Mouse (Mus musculus): ENCODE measurements around the gene Zfp704. TPM values are rescaled to one million over a fixed set of nuclear protein-coding genes. Genes with fewer than 3 reads are reported as not detected.
A peak's percentile ranks its signal among the peaks of the same experiment; 100 is the strongest.

Zfp704 gene
- polyA plus RNA-seq, 1 experiment from 2014 or later = 9.2 TPM

GRCm38 (mm10) chr3:9432796-9433526 lies 176.9 kb downstream of the Zfp704 start:
- H3K9me3 ChIP-seq (ENCODE audit: control insufficient read depth, low read length) = no peaks in the 10 kb centered on the region
- H3K9ac ChIP-seq (ENCODE audit: low read length) = no peak overlapping the region
- no peak for ATAC-seq (ENCODE audit: insufficient number of reproducible peaks, insufficient read depth, low FRiP score, low read depth)
- WGBS = 77% methylated on average over 16 of the region's 16 CpGs
- H3K4me3 ChIP-seq (ENCODE audit: control insufficient read depth in 1 of 2, insufficient read depth in 1 of 2, low read depth in 1 of 2, low read length in 2 of 2) = no peak overlapping the region
- peak overlapping the region in 1 of 2 experiments; percentile 53; a peak in 2 of 4 replicates for H3K27ac ChIP-seq (replicated peaks in 1 of 2; ENCODE audit: control insufficient read depth in 1 of 2, insufficient read depth in 1 of 2, low read depth in 2 of 2, low read length in 2 of 2)
- H3K4me1 ChIP-seq (ENCODE audit: control insufficient read depth in 2 of 2, insufficient read depth in 2 of 2, low read length in 2 of 2) = peaks cover 20 to 43% of the 10 kb centered on the region in 2 experiments
- no peak overlapping the region for H3K4me2 ChIP-seq (ENCODE audit: low read length)
- peaks cover 14% of the 10 kb centered on the region for H3K36me3 ChIP-seq (ENCODE audit: control insufficient read depth, insufficient read depth, low read length)
- H3K27me3 ChIP-seq (ENCODE audit: control insufficient read depth, insufficient read depth, low read length) = no peaks in the 10 kb centered on the region

- H3K36me3 ChIP-seq (ENCODE audit: control insufficient read depth, insufficient read depth, low read length) = peaks cover 6% of the 10 kb centered on the region; the same call in 1 of the 2 replicates
- H3K4me2 ChIP-seq (ENCODE audit: low read length) = no peak overlapping the region
- H3K9me3 ChIP-seq (ENCODE audit: control insufficient read depth, low read length) = no peaks in the 10 kb centered on the region
- H3K9ac ChIP-seq (ENCODE audit: low read length) = no peak overlapping the region
- no peaks in the 10 kb centered on the region for H3K27me3 ChIP-seq (ENCODE audit: control insufficient read depth, insufficient read depth, low read length)
- 20% methylated on average over 3 of the region's 3 CpGs for WGBS
- no peak overlapping the region for H3K4me3 ChIP-seq (ENCODE audit: control insufficient read depth in 1 of 2, insufficient read depth in 1 of 2, low read depth in 1 of 2, low read length in 2 of 2)
- H3K27ac ChIP-seq (replicated peaks in 1 of 2; ENCODE audit: control insufficient read depth in 1 of 2, insufficient read depth in 1 of 2, low read depth in 2 of 2, low read length in 2 of 2) = peak overlapping the region in 1 of 2 experiments; percentile 53; a peak in 1 of 4 replicates
- peaks cover 20 to 43% of the 10 kb centered on the region in 2 experiments for H3K4me1 ChIP-seq (ENCODE audit: control insufficient read depth in 2 of 2, insufficient read depth in 2 of 2, low read length in 2 of 2)
- no peak for ATAC-seq (ENCODE audit: insufficient number of reproducible peaks, insufficient read depth, low FRiP score, low read depth)
Observed at GRCm38 (mm10) chr3:9432226-9432625, 177.7 kb downstream of the Zfp704 start.

- 90% methylated on average over 3 of the region's 3 CpGs for WGBS
Observed at GRCm38 (mm10) chr3:9429946-9430345, 179.9 kb downstream of the Zfp704 start.

GRCm38 (mm10) chr3:9427826-9428225 lies 182.1 kb downstream of the Zfp704 start:
- H3K4me3 ChIP-seq (ENCODE audit: control insufficient read depth in 1 of 2, insufficient read depth in 1 of 2, low read depth in 1 of 2, low read length in 2 of 2) = no peak overlapping the region
- H3K9ac ChIP-seq (ENCODE audit: low read length) = no peak overlapping the region
- no peaks in the 10 kb centered on the region for H3K9me3 ChIP-seq (ENCODE audit: control insufficient read depth, low read length)
- H3K36me3 ChIP-seq (ENCODE audit: control insufficient read depth, insufficient read depth, low read length) = no peaks in the 10 kb centered on the region
- H3K27me3 ChIP-seq (ENCODE audit: control insufficient read depth, insufficient read depth, low read length) = no peaks in the 10 kb centered on the region
- no peak overlapping the region for H3K27ac ChIP-seq (replicated peaks in 1 of 2; ENCODE audit: control insufficient read depth in 1 of 2, insufficient read depth in 1 of 2, low read depth in 2 of 2, low read length in 2 of 2)
- ATAC-seq (ENCODE audit: insufficient number of reproducible peaks, insufficient read depth, low FRiP score, low read depth) = no peak
- no peak overlapping the region for H3K4me2 ChIP-seq (ENCODE audit: low read length)
- 89% methylated on average over 4 of the region's 4 CpGs for WGBS
- peaks cover 8 to 11% of the 10 kb centered on the region in 2 experiments for H3K4me1 ChIP-seq (ENCODE audit: control insufficient read depth in 2 of 2, insufficient read depth in 2 of 2, low read length in 2 of 2)

More at GRCm38 (mm10) chr3:9429946-9430345, 179.9 kb downstream of the Zfp704 start:
- Histone ChIP-seq H3K4me3 (ENCODE audit: control insufficient read depth in 1 of 2, insufficient read depth in 1 of 2, low read depth in 1 of 2, low read length in 2 of 2) (no peak overlapping the region), H3K4me2 (ENCODE audit: low read length) (no peak overlapping the region), H3K9ac (ENCODE audit: low read length) (no peak overlapping the region), H3K9me3 (ENCODE audit: control insufficient read depth, low read length) (no peaks in the 10 kb centered on the region), H3K4me1 (ENCODE audit: control insufficient read depth in 2 of 2, insufficient read depth in 2 of 2, low read length in 2 of 2) (peaks cover 12 to 26% of the 10 kb centered on the region in 2 experiments), H3K36me3 (ENCODE audit: control insufficient read depth, insufficient read depth, low read length) (0 out of 2 replicates have a peak, but pooled peaks cover under 1% of the 10 kb centered on the region), H3K27ac (replicated peaks in 1 of 2; ENCODE audit: control insufficient read depth in 1 of 2, insufficient read depth in 1 of 2, low read depth in 2 of 2, low read length in 2 of 2) (no peak overlapping the region), H3K27me3 (ENCODE audit: control insufficient read depth, insufficient read depth, low read length) (no peaks in the 10 kb centered on the region)
- ATAC-seq (ENCODE audit: insufficient number of reproducible peaks, insufficient read depth, low FRiP score, low read depth) = no peak

- no peaks in the 10 kb centered on the region for H3K36me3 ChIP-seq (ENCODE audit: control insufficient read depth, insufficient read depth, low read length)
- WGBS = 93% methylated on average over 5 of the region's 5 CpGs
- H3K27me3 ChIP-seq (ENCODE audit: control insufficient read depth, insufficient read depth, low read length) = no peaks in the 10 kb centered on the region
- no peak overlapping the region for H3K4me3 ChIP-seq (ENCODE audit: control insufficient read depth in 1 of 2, insufficient read depth in 1 of 2, low read depth in 1 of 2, low read length in 2 of 2)
- no peaks in the 10 kb centered on the region for H3K4me1 ChIP-seq (ENCODE audit: control insufficient read depth in 2 of 2, insufficient read depth in 2 of 2, low read length in 2 of 2)
- H3K27ac ChIP-seq (replicated peaks in 1 of 2; ENCODE audit: control insufficient read depth in 1 of 2, insufficient read depth in 1 of 2, low read depth in 2 of 2, low read length in 2 of 2) = no peak overlapping the region
- H3K4me2 ChIP-seq (ENCODE audit: low read length) = no peak overlapping the region
- no peak overlapping the region for H3K9ac ChIP-seq (ENCODE audit: low read length)
- H3K9me3 ChIP-seq (ENCODE audit: control insufficient read depth, low read length) = no peaks in the 10 kb centered on the region
- no peak for ATAC-seq (ENCODE audit: insufficient number of reproducible peaks, insufficient read depth, low FRiP score, low read depth)
Observed at GRCm38 (mm10) chr3:9425661-9426060, 184.2 kb downstream of the Zfp704 start.

GRCm38 (mm10) chr3:9424637-9425036 lies 185.2 kb downstream of the Zfp704 start:
- H3K36me3 ChIP-seq (ENCODE audit: control insufficient read depth, insufficient read depth, low read length) = no peaks in the 10 kb centered on the region
- no peak for ATAC-seq (ENCODE audit: insufficient number of reproducible peaks, insufficient read depth, low FRiP score, low read depth)
- no peaks in the 10 kb centered on the region for H3K9me3 ChIP-seq (ENCODE audit: control insufficient read depth, low read length)
- H3K27me3 ChIP-seq (ENCODE audit: control insufficient read depth, insufficient read depth, low read length) = no peaks in the 10 kb centered on the region
- no peak overlapping the region for H3K4me2 ChIP-seq (ENCODE audit: low read length)
- no peak overlapping the region for H3K9ac ChIP-seq (ENCODE audit: low read length)
- 89% methylated on average over 6 of the region's 6 CpGs for WGBS
- no peak overlapping the region for H3K4me3 ChIP-seq (ENCODE audit: control insufficient read depth in 1 of 2, insufficient read depth in 1 of 2, low read depth in 1 of 2, low read length in 2 of 2)
- no peak overlapping the region for H3K27ac ChIP-seq (replicated peaks in 1 of 2; ENCODE audit: control insufficient read depth in 1 of 2, insufficient read depth in 1 of 2, low read depth in 2 of 2, low read length in 2 of 2)
- H3K4me1 ChIP-seq (ENCODE audit: control insufficient read depth in 2 of 2, insufficient read depth in 2 of 2, low read length in 2 of 2) = no peaks in the 10 kb centered on the region

- Histone ChIP-seq H3K36me3 (ENCODE audit: control insufficient read depth, insufficient read depth, low read length) (no peaks in the 10 kb centered on the region), H3K9ac (ENCODE audit: low read length) (no peak overlapping the region), H3K9me3 (ENCODE audit: control insufficient read depth, low read length) (no peaks in the 10 kb centered on the region), H3K4me2 (ENCODE audit: low read length) (no peak overlapping the region), H3K4me3 (ENCODE audit: control insufficient read depth in 1 of 2, insufficient read depth in 1 of 2, low read depth in 1 of 2, low read length in 2 of 2) (no peak overlapping the region), H3K27ac (replicated peaks in 1 of 2; ENCODE audit: control insufficient read depth in 1 of 2, insufficient read depth in 1 of 2, low read depth in 2 of 2, low read length in 2 of 2) (no peak overlapping the region), H3K4me1 (ENCODE audit: control insufficient read depth in 2 of 2, insufficient read depth in 2 of 2, low read length in 2 of 2) (no peaks in the 10 kb centered on the region), H3K27me3 (ENCODE audit: control insufficient read depth, insufficient read depth, low read length) (no peaks in the 10 kb centered on the region)
- 90% methylated on average over 6 of the region's 6 CpGs for WGBS
- ATAC-seq (ENCODE audit: insufficient number of reproducible peaks, insufficient read depth, low FRiP score, low read depth) = no peak
Observed at GRCm38 (mm10) chr3:9423669-9424068, 186.2 kb downstream of the Zfp704 start.

All from heart, embryonic 14.5 days (tissue).